Mouse (Mus musculus) bone marrow macrophage, adult 2 months (primary cell): Measurements from ENCODE around the gene Rhbdf2.

ENCODE experiments used
- CTCF ChIP-seq: IDR thresholded peaks from 2 replicates; pipeline ENCODE4 v1.5.1; 2012; ENCODE audit warnings: low read depth, mild to moderate bottlenecking, low read length, moderate library complexity
- POLR2A ChIP-seq: IDR thresholded peaks from 2 replicates; pipeline ENCODE4 v1.6.1; 2012; ENCODE audit warnings: mild to moderate bottlenecking, low read depth, low read length, borderline replicate concordance

- TF ChIP-seq CTCF (no peak), POLR2A (no peak)
Measured at GRCm38 (mm10) chr11:116668839-116669238, 42.0 kb upstream of the Rhbdf2 start.
